Mouse (Mus musculus) ES-E14 (cell line): Measurements from ENCODE around the gene Bcas3. TPM values are rescaled to one million over a fixed set of nuclear protein-coding genes. Genes with fewer than 3 reads are reported as not detected.

ENCODE experiments used
- DNase-seq: peaks from one replicate; pipeline ENCODE4 v3.0.0-alpha.2; 2013; ENCODE audit warnings: low read depth, low spot score
- H3K27ac ChIP-seq: 2 replicates; pipeline ENCODE4 v1.5.1; 2012; ENCODE audit warnings: low read depth, mild to moderate bottlenecking, low read length, moderate library complexity, mixed read lengths; ENCODE audit not compliant: poor library complexity, insufficient read depth, severe bottlenecking
- H3K36me3 ChIP-seq: 2 replicates; pipeline ENCODE4 v1.6.1; 2012; ENCODE audit warnings: mild to moderate bottlenecking, low read length, moderate library complexity, mixed read lengths; ENCODE audit not compliant: control insufficient read depth, poor library complexity, insufficient read depth, severe bottlenecking
- H3K4me1 ChIP-seq, 2 experiments: fragments of 150-350 bp in 1 of 2; sonication (generic) in 1 of 2; 2 replicates each; pipeline ENCODE4 v1.6.1; 2012; ENCODE audit warnings: low read length in 2 of 2, mild to moderate bottlenecking in 1 of 2, mixed read lengths in 1 of 2; ENCODE audit not compliant: control insufficient read depth in 2 of 2, insufficient read depth in 2 of 2, poor library complexity in 1 of 2
- H3K4me3 ChIP-seq, 2 experiments: fragments of 150-350 bp in 1 of 2; sonication (generic) in 1 of 2; 2 replicates each; pipeline ENCODE4 v1.5.1; 2012; ENCODE audit warnings: low read length in 2 of 2, low read depth in 1 of 2, mild to moderate bottlenecking in 1 of 2, mixed read lengths in 1 of 2; ENCODE audit not compliant: insufficient read depth in 1 of 2, poor library complexity in 1 of 2, severe bottlenecking in 1 of 2
- H3K9ac ChIP-seq: 2 replicates; pipeline ENCODE4 v1.6.1; 2012; ENCODE audit warnings: low read depth, mild to moderate bottlenecking, low read length, mixed read lengths; ENCODE audit not compliant: poor library complexity, insufficient read depth, severe bottlenecking
- H3K9me3 ChIP-seq: fragments of 150-350 bp; sonication (generic); 2 replicates; pipeline ENCODE4 v1.6.1; 2012; ENCODE audit warnings: low read depth, mild to moderate bottlenecking, low read length; ENCODE audit not compliant: control insufficient read depth, insufficient read depth
- CHD2 ChIP-seq: IDR thresholded peaks from 2 replicates; pipeline ENCODE4 v1.6.1; 2014; ENCODE audit warnings: mild to moderate bottlenecking, low read depth, low read length, inconsistent platforms
- HCFC1 ChIP-seq: IDR thresholded peaks from 2 replicates; pipeline ENCODE4 v1.6.1; 2012; ENCODE audit warnings: low read length, inconsistent platforms, borderline replicate concordance; ENCODE audit not compliant: insufficient read depth
- MAFK ChIP-seq: IDR thresholded peaks from 2 replicates; pipeline ENCODE4 v1.6.1; 2014; ENCODE audit warnings: mild to moderate bottlenecking, low read depth, low read length, inconsistent platforms; ENCODE audit not compliant: insufficient read depth
- ZC3H11A ChIP-seq: IDR thresholded peaks from 2 replicates; pipeline ENCODE4 v1.6.1; 2012; ENCODE audit warnings: low read depth, mild to moderate bottlenecking, inconsistent platforms, low read length, borderline replicate concordance
- ZNF384 ChIP-seq: IDR thresholded peaks from 2 replicates; pipeline ENCODE4 v1.6.1; 2012; ENCODE audit warnings: low read depth, low read length, inconsistent platforms
- in situ Hi-C, 2 experiments: fragments of 600-800 bp; cut with MboI; formaldehyde crosslinking; loops; one replicate each; pipeline ENCODE4 v1.15.1; 2025; ENCODE audit warnings: low sequenced_read_pairs in 2 of 2, inconsistent platforms in 1 of 2; ENCODE audit not compliant: unreplicated experiment in 2 of 2
- total RNA-seq: library from RNA; depleted of rRNA; stranded (reverse); fragments of 300-350 nt; gene quantifications from 2 replicates; pipeline ENCODE4 v1.2.3, GENCODE M21; 2012

The Bcas3 gene
- total RNA-seq, 1 experiment = 23.6 TPM

DNA sequence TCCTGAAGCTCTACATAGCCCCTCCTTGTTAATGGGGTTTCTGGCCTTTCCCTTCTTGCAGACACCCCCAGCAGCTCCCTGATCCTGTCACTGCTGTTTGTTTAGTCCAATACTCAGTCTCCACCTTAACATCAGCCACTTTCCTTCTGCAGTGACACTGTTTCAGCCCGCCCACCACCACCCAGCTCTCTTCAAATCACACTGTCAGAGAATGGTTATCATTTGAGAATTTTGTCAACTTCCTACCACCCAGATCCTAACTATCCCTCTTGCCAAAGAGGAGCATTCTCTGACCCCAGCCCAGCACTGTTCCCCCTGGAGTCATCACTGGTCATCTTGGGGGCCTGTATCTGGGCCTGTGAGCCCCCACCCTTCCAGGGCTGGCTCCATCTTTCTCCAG is 452.8 kb downstream of the Bcas3 start:
- TF ChIP-seq HCFC1 = no peak
- Histone ChIP-seq H3K9ac (no peak overlapping the region), H3K27ac (no peak overlapping the region), H3K4me3 (no peak overlapping the region), H3K4me1 (no peaks in the 10 kb centered on the region), H3K36me3 (no peaks in the 10 kb centered on the region), H3K9me3 (no peaks in the 10 kb centered on the region)
- in situ Hi-C loops = no loop called here
- DNase-seq = no peak

DNA sequence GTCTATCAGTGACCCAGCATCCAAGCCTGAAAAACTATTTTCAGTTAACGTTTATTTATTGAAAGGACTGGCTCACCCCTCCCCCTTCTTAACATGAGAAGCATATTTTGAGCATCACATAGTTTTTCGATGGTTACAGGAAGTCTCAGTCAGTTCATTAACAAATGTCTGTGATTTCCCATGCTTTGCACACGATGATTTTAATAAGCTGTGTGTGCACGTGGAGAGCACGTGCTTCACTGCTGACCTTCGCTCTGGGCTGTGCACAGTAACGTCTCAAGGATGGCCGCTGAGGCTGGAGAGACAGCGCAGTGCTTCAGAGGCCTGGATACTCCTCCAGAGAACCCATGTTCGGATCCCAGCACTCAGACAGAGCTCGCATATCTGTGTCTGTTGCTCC is 454.4 kb downstream of the Bcas3 start:
- no peak overlapping the region for H3K27ac ChIP-seq
- no peaks in the 10 kb centered on the region for H3K36me3 ChIP-seq
- H3K4me1 ChIP-seq = no peaks in the 10 kb centered on the region
- TF ChIP-seq MAFK (no peak), ZNF384 (no peak), ZC3H11A (no peak), CHD2 (no peak), HCFC1 (no peak)
- in situ Hi-C loops = no loop called here
- no peak overlapping the region for H3K4me3 ChIP-seq
- no peak overlapping the region for H3K9ac ChIP-seq
- DNase-seq = no peak
- no peaks in the 10 kb centered on the region for H3K9me3 ChIP-seq

- TF ChIP-seq ZNF384 = no peak
- TF ChIP-seq CHD2 = no peak
Measured at GRCm38 (mm10) chr11:85811229-85811628, 458.3 kb downstream of the Bcas3 start.

DNA sequence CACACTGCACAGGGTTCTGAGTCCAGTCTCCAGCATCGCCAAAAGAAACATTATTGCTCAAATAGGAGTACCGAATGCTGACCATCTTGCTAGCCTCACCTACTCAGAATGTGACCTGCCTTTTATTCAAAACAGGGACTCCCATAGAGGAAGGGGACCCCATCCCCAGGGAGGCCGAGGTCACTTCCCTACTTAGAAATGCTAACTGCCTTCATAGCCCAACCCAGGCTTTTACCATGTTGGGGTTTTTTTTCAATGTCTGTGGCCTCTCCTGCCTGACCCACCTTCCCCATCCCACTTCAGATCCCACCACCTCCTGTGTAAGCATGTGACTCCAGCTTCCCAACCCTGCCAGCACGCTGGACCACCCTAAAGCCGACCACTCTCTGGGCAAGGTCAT is 458.7 kb downstream of the Bcas3 start:
- in situ Hi-C loops = no loop called here
- Histone ChIP-seq H3K27ac (no peak overlapping the region), H3K9me3 (no peaks in the 10 kb centered on the region), H3K9ac (no peak overlapping the region), H3K4me3 (no peak overlapping the region), H3K4me1 (no peaks in the 10 kb centered on the region), H3K36me3 (no peaks in the 10 kb centered on the region)
- no peak for DNase-seq
- no peak for TF ChIP-seq CHD2

More at GRCm38 (mm10) chr11:85811229-85811628, 458.3 kb downstream of the Bcas3 start:
- no peaks in the 10 kb centered on the region for H3K4me1 ChIP-seq
- in situ Hi-C loops = no loop called here
- no peaks in the 10 kb centered on the region for H3K9me3 ChIP-seq
- H3K4me3 ChIP-seq = no peak overlapping the region
- H3K36me3 ChIP-seq = no peaks in the 10 kb centered on the region
- no peak overlapping the region for H3K27ac ChIP-seq
- DNase-seq = no peak
- no peak overlapping the region for H3K9ac ChIP-seq

DNA sequence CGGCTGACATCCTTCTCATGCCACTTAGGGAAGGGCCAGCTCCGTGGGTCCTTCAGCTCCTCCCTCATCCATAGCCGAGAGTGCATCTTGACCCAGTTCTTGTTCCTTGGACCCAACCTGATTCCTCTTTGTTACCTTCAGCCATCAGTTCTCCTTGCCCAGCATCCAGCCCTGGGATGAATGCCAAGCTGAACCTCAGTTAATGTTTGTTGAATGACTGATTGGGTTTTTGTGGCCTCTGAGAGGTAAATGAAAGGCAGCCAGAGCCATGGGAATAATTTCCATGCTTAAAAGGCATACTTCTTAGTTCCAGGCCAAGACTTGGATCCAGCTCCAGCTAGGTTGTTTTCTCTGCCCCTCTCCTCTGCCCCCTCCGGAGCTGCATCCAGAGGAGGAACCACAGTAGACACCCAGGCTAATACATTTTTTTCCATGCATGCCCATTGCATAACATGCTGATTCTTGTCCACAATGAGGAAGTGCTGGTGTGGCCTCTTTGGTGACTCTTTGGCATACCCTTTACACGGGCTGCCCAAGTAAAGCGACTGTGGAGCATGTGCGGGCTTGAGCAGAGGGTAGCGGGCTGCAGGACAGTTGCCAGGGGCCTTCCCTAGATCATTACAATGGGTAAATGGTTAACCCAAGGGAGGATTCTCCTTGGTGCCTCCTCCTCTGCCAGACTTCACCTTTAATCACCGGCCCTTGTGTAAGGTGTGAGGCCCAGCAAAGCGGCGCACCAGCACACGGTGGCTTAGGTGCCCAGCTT is 459.4 kb downstream of the Bcas3 start:
- in situ Hi-C loops = no loop called here
- H3K4me1 ChIP-seq = no peaks in the 10 kb centered on the region

More for the DNA sequence above, 459.4 kb downstream of the Bcas3 start:
- no peak overlapping the region for H3K27ac ChIP-seq
- no peak overlapping the region for H3K9ac ChIP-seq
- no peaks in the 10 kb centered on the region for H3K9me3 ChIP-seq
- TF ChIP-seq ZNF384 (no peak), CHD2 (no peak), MAFK (no peak), HCFC1 (no peak)
- no peak for DNase-seq
- no peaks in the 10 kb centered on the region for H3K36me3 ChIP-seq
- H3K4me3 ChIP-seq = no peak overlapping the region
